Mouse (Mus musculus) embryonic facial prominence, embryonic 14.5 days (tissue): ENCODE results near the gene Palm. TPM values are rescaled to one million over a fixed set of nuclear protein-coding genes. Genes with fewer than 3 reads are reported as not detected.
A peak's percentile ranks its signal among the peaks of the same experiment; 100 is the strongest.

Experiments used
- ATAC-seq: fragments of 200-750 bp; cut with Nextera tagmentation; 2 replicates; pipeline ENCODE4 v1.8.0; 2017; ENCODE audit warnings: low read depth, moderate number of reproducible peaks, moderate TSS enrichment
- DNase-seq: peaks from one replicate; pipeline ENCODE4 v3.0.0-alpha.2; 2015; ENCODE audit warnings: low spot score
- H3K27ac ChIP-seq: fragments of 300-500 bp; sonication (generic); replicated peaks from 2 replicates; pipeline ENCODE4 v1.5.1; 2014; ENCODE audit warnings: low read depth, mild to moderate bottlenecking, low read length, moderate library complexity
- H3K27me3 ChIP-seq: fragments of 300-500 bp; sonication (generic); replicated peaks from 2 replicates; pipeline ENCODE4 v1.6.1; 2014; ENCODE audit warnings: low read length; ENCODE audit not compliant: control insufficient read depth, insufficient read depth
- H3K36me3 ChIP-seq: fragments of 300-500 bp; sonication (generic); 2 replicates; pipeline ENCODE4 v1.6.1; 2014; ENCODE audit warnings: low read length, mixed read lengths; ENCODE audit not compliant: control insufficient read depth, insufficient read depth
- H3K4me1 ChIP-seq: fragments of 300-500 bp; sonication (generic); 2 replicates; pipeline ENCODE4 v1.6.1; 2014; ENCODE audit warnings: antibody characterized with exemption, low read length; ENCODE audit not compliant: control insufficient read depth, insufficient read depth
- H3K4me2 ChIP-seq: fragments of 300-500 bp; sonication (generic); 2 replicates; pipeline ENCODE4 v1.6.1; 2014; ENCODE audit warnings: low read depth, mild to moderate bottlenecking, low read length, moderate library complexity, mixed read lengths
- H3K4me3 ChIP-seq: fragments of 300-500 bp; sonication (generic); 2 replicates; pipeline ENCODE4 v1.5.1; 2014; ENCODE audit warnings: low read depth, mild to moderate bottlenecking, low read length
- H3K9ac ChIP-seq: fragments of 300-500 bp; sonication (generic); 2 replicates; pipeline ENCODE4 v1.6.1; 2014; ENCODE audit warnings: low read depth, mild to moderate bottlenecking, low read length, moderate library complexity, mixed read lengths
- H3K9me3 ChIP-seq: fragments of 300-500 bp; sonication (generic); 2 replicates; pipeline ENCODE4 v1.6.1; 2016; ENCODE audit warnings: low read length; ENCODE audit not compliant: control insufficient read depth
- WGBS: fragments of 180-500 bp; shearing (Covaris S2); extraction: QIAGEN DNeasy Blood & Tissue Kit; methylation state at CpG from one replicate; pipeline ENCODE4 v1.1.7; 2014; 5-methylcytosine and 5-hydroxymethylcytosine counted together
- polyA plus RNA-seq: library from polyadenylated mRNA; unstranded; fragments of >200 nt; fragmentation: Nextera tagmentation; extraction: Ambion mirVana; gene quantifications from 2 replicates; pipeline ENCODE4 v1.2.1, GENCODE M21; 2014

Gene Palm
- polyA plus RNA-seq, 1 experiment from 2014 or later = 62.5 TPM

DNA sequence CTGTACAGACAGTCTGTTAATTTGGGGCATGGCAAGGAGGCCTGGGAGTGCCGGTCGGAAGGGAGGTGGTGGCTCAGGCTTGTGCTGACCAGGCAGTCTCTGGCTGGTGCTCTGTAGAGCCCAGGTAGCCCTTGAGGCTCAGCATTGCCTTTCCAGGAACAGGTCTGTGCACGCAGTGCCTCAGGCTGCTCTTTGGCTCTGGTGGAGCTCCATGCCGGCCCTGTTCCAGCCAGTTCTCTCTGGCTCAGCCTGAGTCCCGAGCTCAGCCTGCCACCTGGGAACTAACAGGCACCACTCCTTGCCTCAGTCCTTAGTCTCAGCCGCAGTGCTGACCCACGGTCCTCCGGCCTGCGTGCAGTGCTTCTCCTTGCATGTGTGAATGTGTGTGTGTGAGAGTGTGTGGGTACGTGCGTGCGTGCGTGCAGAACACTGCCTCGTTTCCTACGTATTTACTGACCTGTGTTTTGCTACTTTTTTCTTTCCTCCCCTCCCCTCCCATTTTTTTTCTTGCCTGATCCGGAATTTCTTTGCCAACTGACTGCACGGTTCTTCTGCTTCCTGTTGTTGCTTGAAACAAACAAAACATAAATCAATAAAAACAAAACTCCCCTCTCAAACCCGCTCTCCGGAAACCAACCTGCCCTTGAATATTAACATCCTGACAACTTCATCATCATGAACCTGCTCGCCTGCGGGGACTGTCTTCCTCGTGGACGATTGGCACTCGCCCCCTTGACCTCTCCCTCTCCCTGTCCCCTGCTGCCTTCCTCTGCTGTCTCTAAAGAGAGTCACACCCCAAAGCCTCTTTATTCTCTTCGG is 68.1 kb downstream of the Palm start:
- WGBS = 72% methylated on average over 25 of the region's 25 CpGs

DNA sequence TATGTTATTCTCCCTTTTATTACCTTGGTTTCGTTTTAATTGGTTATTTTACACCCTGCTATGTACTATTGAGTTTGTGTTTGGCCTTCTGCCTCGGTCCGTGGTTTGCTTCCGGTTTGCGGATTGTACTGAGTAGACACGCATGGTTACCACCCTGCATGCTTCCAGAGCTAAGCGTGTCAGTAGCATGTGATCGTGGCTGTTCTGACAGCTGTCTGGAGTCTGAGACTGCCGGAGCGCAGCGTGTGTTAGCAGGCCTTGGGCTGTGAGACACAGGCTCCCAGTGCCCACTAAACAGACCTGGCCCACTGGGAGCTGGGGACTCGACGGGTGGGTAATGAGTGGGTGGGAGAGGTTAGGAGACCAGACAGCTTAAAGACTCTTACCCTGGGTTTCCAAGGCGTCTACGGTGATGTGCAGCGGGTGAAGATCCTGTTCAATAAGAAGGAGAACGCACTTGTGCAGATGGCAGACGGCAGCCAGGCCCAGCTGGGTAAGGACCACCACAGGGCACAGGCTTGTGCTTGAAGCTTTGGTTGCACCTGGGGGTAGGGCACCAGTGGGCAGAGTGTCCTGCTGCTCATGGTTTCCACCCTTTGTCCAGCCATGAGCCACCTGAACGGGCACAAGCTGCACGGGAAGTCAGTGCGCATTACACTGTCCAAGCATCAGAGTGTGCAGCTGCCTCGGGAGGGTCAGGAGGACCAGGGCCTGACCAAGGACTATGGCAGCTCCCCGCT is 68.8 kb downstream of the Palm start:
- Histone ChIP-seq H3K9me3 (no peaks in the 10 kb centered on the region), H3K27ac (no peak overlapping the region), H3K4me3 (no peak overlapping the region), H3K9ac (no peak overlapping the region), H3K36me3 (peaks cover 98% of the 10 kb centered on the region), H3K27me3 (no peaks in the 10 kb centered on the region), H3K4me2 (no peak overlapping the region), H3K4me1 (peaks cover 16% of the 10 kb centered on the region)
- ATAC-seq (no peak), DNase-seq (no peak)
- WGBS = 81% methylated on average over 23 of the region's 23 CpGs

More for the DNA sequence above, 68.1 kb downstream of the Palm start:
- Histone ChIP-seq H3K9me3 (no peaks in the 10 kb centered on the region), H3K4me1 (peaks cover 24% of the 10 kb centered on the region), H3K36me3 (peaks cover 98% of the 10 kb centered on the region), H3K27me3 (no peaks in the 10 kb centered on the region), H3K27ac (no peak overlapping the region), H3K9ac (no peak overlapping the region), H3K4me3 (no peak overlapping the region), H3K4me2 (no peak overlapping the region)
- ATAC-seq = no peak
- no peak for DNase-seq

DNA sequence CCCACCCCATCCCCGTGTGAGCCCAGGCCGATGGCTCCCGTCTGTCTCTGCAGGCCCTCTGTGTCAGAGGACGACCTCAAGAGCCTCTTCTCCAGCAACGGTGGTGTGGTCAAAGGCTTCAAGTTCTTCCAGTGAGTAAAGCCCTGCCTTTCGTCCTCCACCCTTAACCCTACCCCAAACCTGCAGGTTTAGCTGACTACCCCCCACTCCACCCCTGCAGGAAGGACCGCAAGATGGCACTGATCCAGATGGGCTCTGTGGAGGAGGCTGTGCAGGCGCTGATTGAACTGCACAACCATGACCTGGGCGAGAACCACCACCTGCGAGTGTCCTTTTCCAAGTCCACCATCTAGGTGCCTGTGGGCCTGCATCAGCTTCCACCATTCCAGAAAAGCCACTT is 69.6 kb downstream of the Palm start:
- Histone ChIP-seq H3K4me2 (no peak overlapping the region), H3K27ac (no peak overlapping the region), H3K27me3 (no peaks in the 10 kb centered on the region), H3K36me3 (peaks cover 94% of the 10 kb centered on the region), H3K9me3 (no peaks in the 10 kb centered on the region), H3K4me3 (no peak overlapping the region), H3K9ac (no peak overlapping the region), H3K4me1 (peaks cover 9% of the 10 kb centered on the region)
- DNase-seq (no peak), ATAC-seq (no peak)
- WGBS = 68% methylated on average over 10 of the region's 10 CpGs

GRCm38 (mm10) chr10:79864351-79865188 is 71.2 kb downstream of the Palm start:
- H3K9me3 ChIP-seq = no peaks in the 10 kb centered on the region
- H3K4me3 ChIP-seq = no peak overlapping the region
- DNase-seq (no peak), ATAC-seq (peak; percentile 10; the same call in 1 of the 2 replicates)
- H3K36me3 ChIP-seq = peaks cover 78% of the 10 kb centered on the region
- no peak overlapping the region for H3K9ac ChIP-seq
- H3K27me3 ChIP-seq = no peaks in the 10 kb centered on the region
- H3K4me1 ChIP-seq = no peaks in the 10 kb centered on the region
- H3K27ac ChIP-seq = no peak overlapping the region; the same call in 1 of the 2 replicates
- 41% methylated on average over 10 of the region's 10 CpGs for WGBS
- no peak overlapping the region for H3K4me2 ChIP-seq

DNA sequence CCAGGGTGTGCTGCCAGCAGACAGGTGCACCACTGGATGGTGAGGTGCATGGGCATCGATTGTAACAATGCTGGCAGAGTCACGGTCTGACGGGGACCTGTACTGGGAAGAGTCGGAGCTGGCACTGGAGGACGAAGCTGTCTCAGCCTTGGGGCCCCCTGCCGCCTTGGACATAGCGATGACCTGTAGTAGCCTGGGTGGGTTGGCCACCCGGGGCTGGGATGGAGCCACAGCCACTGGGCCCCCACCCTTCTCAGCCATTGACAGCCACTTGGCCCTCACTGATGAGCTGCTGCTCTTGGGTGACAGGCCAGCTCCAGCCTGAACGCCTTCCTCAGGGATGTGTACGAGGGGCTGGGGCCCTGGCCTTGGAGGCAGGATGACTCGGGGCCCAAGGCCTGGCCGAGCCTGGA is 71.8 kb downstream of the Palm start:
- H3K4me2 ChIP-seq = no peak overlapping the region
- no peaks in the 10 kb centered on the region for H3K9me3 ChIP-seq
- H3K36me3 ChIP-seq = peaks cover 75% of the 10 kb centered on the region
- H3K4me3 ChIP-seq = no peak overlapping the region
- DNase-seq (no peak), ATAC-seq (peak; percentile 10; the same call in 1 of the 2 replicates)
- H3K9ac ChIP-seq = no peak overlapping the region
- H3K4me1 ChIP-seq = no peaks in the 10 kb centered on the region
- H3K27ac ChIP-seq = no peak overlapping the region
- no peaks in the 10 kb centered on the region for H3K27me3 ChIP-seq
- 66% methylated on average over 10 of the region's 12 CpGs for WGBS

DNA sequence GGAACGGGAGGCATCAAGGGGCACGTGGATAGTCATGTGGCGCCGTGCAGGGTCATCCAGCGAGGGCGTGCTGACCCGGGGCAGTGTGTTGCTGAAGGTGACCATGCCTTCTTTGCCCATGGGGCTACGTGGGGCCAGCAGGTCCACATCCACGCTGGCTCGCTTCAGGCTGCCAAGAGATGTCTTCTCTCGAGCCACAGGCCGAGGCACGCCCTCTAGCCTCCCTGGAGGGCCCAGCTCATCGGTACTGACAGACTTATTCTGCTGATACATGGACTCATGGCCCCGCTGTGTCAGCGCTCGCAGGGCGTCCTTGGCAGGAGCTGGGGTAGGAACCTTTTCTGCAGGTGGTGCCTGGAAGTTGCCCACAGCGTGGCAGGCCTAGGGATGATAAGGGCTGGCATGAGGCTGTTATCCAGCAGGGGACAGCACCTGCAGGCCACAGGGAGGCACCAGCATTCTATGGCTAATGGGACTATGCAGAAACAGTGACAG is 72.5 kb downstream of the Palm start:
- WGBS = 68% methylated on average over 19 of the region's 19 CpGs
- H3K27ac ChIP-seq = no peak overlapping the region

GRCm38 (mm10) chr10:79866601-79867000 is 73.2 kb downstream of the Palm start:
- no peaks in the 10 kb centered on the region for H3K9me3 ChIP-seq
- H3K9ac ChIP-seq = no peak overlapping the region
- H3K4me2 ChIP-seq = no peak overlapping the region
- 74% methylated on average over 11 of the region's 11 CpGs for WGBS
- DNase-seq (no peak), ATAC-seq (no peak)
- H3K27ac ChIP-seq = no peak overlapping the region
- no peaks in the 10 kb centered on the region for H3K27me3 ChIP-seq
- no peaks in the 10 kb centered on the region for H3K4me1 ChIP-seq
- no peak overlapping the region for H3K4me3 ChIP-seq
- peaks cover 74% of the 10 kb centered on the region for H3K36me3 ChIP-seq

More for the DNA sequence above, 72.5 kb downstream of the Palm start:
- no peaks in the 10 kb centered on the region for H3K27me3 ChIP-seq
- H3K4me3 ChIP-seq = no peak overlapping the region
- no peaks in the 10 kb centered on the region for H3K4me1 ChIP-seq
- H3K4me2 ChIP-seq = no peak overlapping the region
- H3K9me3 ChIP-seq = no peaks in the 10 kb centered on the region
- peaks cover 74% of the 10 kb centered on the region for H3K36me3 ChIP-seq
- DNase-seq (no peak), ATAC-seq (no peak)
- no peak overlapping the region for H3K9ac ChIP-seq
